Mouse (Mus musculus): ENCODE results near the gene Zfp174. TPM values are rescaled to one million over a fixed set of nuclear protein-coding genes. Genes with fewer than 3 reads are reported as not detected.
"Not testable (repeated sequence)": the region's sequence is repeated elsewhere in the genome, so short reads cannot be mapped to it uniquely, and the experiment has no call there.

Gene Zfp174
- 1 to 10 TPM; 1.3 to 1.4 TPM for total RNA-seq (2021)
- long read RNA-seq, experiment 1, full-length matches to known transcripts = 1 of 1 reads
- long read RNA-seq, experiment 1, partial matches to known transcripts = 0 of 1 reads
- long read RNA-seq, experiment 1, other reads (novel, unspliced or antisense) = 0 of 1 reads
- long read RNA-seq, experiment 2 = 0 reads

- peak; percentile 98 for DNase-seq
Measured at GRCm38 (mm10) chr16:3846711-3847518, at the start of gene Zfp174. TSS of gene Zfp174 (plus strand) at chr16:3847268.

GRCm38 (mm10) chr16:3808176-3808575, 38.9 kb upstream of the Zfp174 start:
- no peak for DNase-seq

GRCm38 (mm10) chr16:3814667-3815066, 32.4 kb upstream of the Zfp174 start:
- DNase-seq = peak in 1 of 2 experiments; percentile 9

GRCm38 (mm10) chr16:3820202-3820601, 26.9 kb upstream of the Zfp174 start:
- DNase-seq = peak; percentile 17 to 33

- no peak for DNase-seq
Measured at GRCm38 (mm10) chr16:3828021-3828420, 19.0 kb upstream of the Zfp174 start.

- DNase-seq = no peak
Measured at GRCm38 (mm10) chr16:3829727-3830126, 17.3 kb upstream of the Zfp174 start.

- DNase-seq = no peak
Measured at GRCm38 (mm10) chr16:3830588-3831109, 16.4 kb upstream of the Zfp174 start, which contains the start of gene Olfr15. TSS of gene Olfr15 (plus strand) at chr16:3830878.

GRCm38 (mm10) chr16:3835461-3835860, 11.6 kb upstream of the Zfp174 start:
- DNase-seq = no peak

GRCm38 (mm10) chr16:3839157-3839885, 7.7 kb upstream of the Zfp174 start:
- peak; percentile 22 to 32 for DNase-seq

- DNase-seq = no peak
Measured at GRCm38 (mm10) chr16:3842989-3843388, 4.1 kb upstream of the Zfp174 start.

GRCm38 (mm10) chr16:3843796-3844195, 3.3 kb upstream of the Zfp174 start:
- DNase-seq = no peak

GRCm38 (mm10) chr16:3847871-3848270, 803 bp downstream of the Zfp174 start:
- no peak for DNase-seq

- no peak for DNase-seq
Measured at GRCm38 (mm10) chr16:3848416-3848815, 1.3 kb downstream of the Zfp174 start.

- DNase-seq = not testable (repeated sequence)
Measured at GRCm38 (mm10) chr16:3851301-3851700, 4.2 kb downstream of the Zfp174 start.

- DNase-seq = no peak
Measured at GRCm38 (mm10) chr16:3852586-3852985, 5.5 kb downstream of the Zfp174 start.

- no peak for DNase-seq
Measured at GRCm38 (mm10) chr16:3854437-3855182, 7.5 kb downstream of the Zfp174 start.

GRCm38 (mm10) chr16:3855776-3856175, 8.7 kb downstream of the Zfp174 start:
- no peak for DNase-seq

GRCm38 (mm10) chr16:3859254-3859653, 12.2 kb downstream of the Zfp174 start:
- no peak for DNase-seq

GRCm38 (mm10) chr16:3871815-3872214, 24.7 kb downstream of the Zfp174 start:
- no peak for DNase-seq

- DNase-seq = peak; percentile 91 to 93
Measured at GRCm38 (mm10) chr16:3872216-3873047, 25.4 kb downstream of the Zfp174 start, which contains the start of gene Naa60. TSS of gene Naa60 (plus strand) at chr16:3872375.

GRCm38 (mm10) chr16:3876346-3876745, 29.3 kb downstream of the Zfp174 start:
- DNase-seq = no peak
